Mouse (Mus musculus): ENCODE measurements around the gene Cry2. TPM values are rescaled to one million over a fixed set of nuclear protein-coding genes. Genes with fewer than 3 reads are reported as not detected.

The Cry2 gene
- 16.1 and 17.6 TPM in 2 replicates for polyA plus RNA-seq (2015; fragmentation: Nextera tagmentation; extraction: Ambion mirVana)

DNA sequence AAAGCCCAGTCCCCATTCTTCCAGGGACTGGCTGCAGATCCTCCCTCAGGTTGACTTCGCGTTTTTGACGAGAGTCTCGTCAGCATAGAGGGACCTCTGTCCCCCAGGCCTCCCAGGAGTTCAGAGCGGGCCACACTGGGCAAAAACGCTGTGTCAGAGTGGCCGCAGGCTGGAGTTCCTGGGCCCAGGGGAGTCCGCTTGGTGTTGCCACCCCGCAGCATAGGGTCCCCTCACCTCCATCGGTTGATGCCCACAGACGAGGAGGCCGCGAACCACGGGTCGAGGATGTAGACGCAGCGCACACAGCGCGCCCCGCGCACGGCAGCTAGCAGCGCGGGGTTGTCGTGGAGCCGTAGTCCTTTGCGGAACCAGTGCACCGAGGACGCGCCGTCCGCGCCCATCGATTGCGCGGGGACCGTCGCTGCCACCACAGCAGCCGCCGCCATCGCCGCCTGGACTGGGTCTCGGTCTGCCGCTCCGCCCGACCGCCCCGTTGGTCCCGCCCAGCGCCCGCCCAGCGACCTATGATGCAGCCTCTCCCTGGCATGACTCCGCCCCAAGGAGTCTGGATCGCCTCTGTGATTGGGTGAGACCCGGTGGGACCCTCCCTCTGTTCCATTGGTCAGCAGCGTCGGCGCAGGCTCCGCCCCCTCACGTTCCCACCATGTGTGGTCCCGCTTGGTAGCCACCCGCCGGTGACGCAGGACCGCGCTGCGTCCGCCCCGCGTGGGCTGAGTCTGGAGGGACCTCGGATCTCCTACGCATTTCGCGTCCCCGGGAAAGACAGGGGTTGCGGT is at the start of gene Cry2:
Gene Cry2 (minus strand): TSS at position 466 of the 797 bp plus-strand sequence.

DNA sequence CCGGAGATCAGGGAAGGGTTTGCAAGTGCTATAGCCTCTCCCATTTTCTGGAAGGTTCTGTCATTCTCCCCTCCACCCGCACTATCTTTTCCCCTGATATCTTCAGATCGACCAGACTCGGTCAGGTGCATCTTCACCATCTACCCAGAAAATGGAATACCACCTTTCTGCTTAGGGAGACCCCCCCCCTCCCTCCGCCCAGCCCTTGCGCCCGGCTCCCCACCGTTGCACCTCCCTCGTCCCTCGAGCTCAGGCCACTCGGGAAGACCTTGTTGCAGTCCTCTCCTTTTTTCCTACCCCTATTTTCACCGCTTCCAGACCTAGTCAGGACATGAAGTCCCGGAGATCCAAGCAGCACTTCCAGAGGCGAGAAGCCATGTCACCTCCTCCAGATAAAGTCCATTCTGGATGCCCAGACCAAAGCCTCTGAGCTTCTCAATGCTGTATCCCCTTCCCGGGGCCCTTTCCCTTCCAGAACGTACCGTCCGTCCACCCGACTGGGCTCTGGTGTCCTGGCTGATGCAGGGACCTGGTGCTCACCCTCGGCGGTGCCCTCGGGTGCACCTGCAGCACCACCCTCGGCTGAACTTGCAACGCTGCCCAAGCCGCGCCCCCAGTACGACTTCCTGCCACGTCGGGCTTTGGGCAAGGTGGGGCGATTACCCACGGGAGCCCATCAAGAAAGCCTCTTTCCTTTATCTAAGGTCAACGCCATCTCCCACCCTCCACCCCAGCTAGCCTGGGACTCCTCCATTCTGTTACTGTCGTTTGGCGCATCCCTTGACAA is 26.3 kb upstream of the Cry2 start, which contains the start of gene Slc35c1:
Gene Slc35c1 (minus strand): TSS at position 618 of the 787 bp plus-strand sequence.

DNA sequence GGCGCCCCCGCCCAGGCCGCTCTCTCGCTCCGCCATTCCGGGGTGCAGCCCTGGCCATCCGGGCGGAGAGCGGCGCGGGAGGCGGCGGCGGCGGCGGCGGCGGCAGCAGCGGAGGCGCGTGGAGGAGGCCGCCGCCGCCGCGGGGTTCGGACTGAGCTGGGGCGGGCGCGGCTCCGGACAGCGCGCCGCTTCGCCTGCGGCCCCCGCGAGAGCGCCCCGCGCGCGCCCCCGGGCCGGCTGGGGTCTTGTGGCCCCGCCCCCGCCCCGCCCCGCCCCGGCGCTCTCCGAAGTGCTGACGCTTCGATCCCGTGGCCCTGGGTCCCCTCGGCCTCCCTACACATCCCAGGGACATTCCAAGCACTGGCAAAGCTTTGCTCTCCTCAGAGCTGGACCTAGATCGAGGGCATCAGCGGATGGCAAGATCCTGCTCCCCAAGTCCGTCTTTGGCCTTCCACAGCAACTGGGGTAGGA is 32.7 kb downstream of the Cry2 start, which contains the start of gene Mapk8ip1:
Gene Mapk8ip1 (minus strand): TSS at position 173 of the 471 bp plus-strand sequence.

DNA sequence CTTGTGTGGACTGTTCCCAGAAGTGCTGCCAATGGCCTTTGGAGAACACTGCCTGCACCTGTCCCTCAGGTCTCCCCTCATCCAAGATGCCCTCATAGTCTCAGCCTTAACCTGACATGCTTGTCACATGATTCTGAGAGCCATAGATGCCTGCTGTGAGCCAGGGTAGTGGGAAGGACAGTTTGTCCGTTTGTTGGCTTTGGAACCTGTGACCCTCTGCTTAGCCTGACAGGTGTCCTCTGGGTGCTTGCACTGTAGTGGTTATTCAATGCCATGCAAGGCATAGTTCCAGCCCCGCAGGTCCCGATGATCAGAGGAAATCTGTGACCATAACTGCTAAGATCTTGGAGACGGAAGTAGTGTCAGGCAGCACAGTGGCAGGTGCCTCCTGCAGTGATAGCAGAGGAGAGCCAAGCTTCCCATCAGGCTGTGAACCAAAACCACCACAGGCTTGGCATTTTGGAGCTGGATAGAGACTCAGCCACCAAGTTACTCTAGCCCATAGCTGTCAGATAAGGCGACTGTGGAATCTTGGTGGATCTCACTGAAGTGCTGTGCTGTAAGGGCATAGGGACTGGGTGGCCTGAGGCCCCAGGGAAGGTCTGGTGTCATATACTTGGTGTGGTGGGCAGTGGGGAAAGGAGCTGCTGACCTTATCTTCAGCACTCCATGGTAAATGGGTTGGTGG is 51.8 kb downstream of the Cry2 start, which contains the start of gene 1700029I15Rik:
Gene 1700029I15Rik (plus strand): TSS at position 638 of the 688 bp plus-strand sequence.

DNA sequence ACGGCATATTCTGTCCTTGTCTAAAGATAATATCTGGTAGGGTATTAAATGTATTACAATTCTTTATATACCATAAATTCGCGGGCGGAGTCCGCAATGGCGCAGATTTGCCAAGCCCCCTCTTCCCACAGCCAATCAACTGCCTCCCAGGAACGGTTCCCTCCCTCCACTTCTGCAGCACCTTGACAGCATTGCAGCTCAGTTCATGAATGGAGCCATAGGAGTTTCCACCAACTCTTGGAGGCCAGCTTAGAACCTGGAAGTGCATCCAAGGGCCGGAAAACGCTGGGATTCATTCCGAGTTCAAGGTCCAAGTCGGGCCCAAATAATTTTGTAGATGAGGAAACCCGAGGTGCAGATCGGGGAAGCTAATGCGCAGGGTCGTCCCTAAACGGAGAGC is 59.3 kb downstream of the Cry2 start, which contains the start of the genes Pex16 and Large2:
Gene Pex16 (plus strand): TSS at position 163 of the 400 bp plus-strand sequence.
Gene Large2 (minus strand): TSS at position 356 of the 400 bp plus-strand sequence.

Small RNAs within 50 kb of the gene (microRNA-seq; reads per million reads assigned to microRNA genes)
- gene Mir7000 = not detected

Other genes starting within 250 kb of the Cry2 start
- 20.7 and 25.5 TPM in 2 replicates for gene Pex16, start 59.4 kb downstream of the Cry2 start, polyA plus RNA-seq (2015; fragmentation: Nextera tagmentation; extraction: Ambion mirVana)
- 2.4 and 2.8 TPM in 2 replicates for gene Large2, start 59.2 kb downstream of the Cry2 start, polyA plus RNA-seq (2015; fragmentation: Nextera tagmentation; extraction: Ambion mirVana)
- 1.3 and 1.7 TPM in 2 replicates for gene 1700029I15Rik, start 51.5 kb downstream of the Cry2 start, polyA plus RNA-seq (2015; fragmentation: Nextera tagmentation; extraction: Ambion mirVana)
- gene Mapk8ip1, start 32.8 kb downstream of the Cry2 start, polyA plus RNA-seq (2015; fragmentation: Nextera tagmentation; extraction: Ambion mirVana) = 11.1 and 12.1 TPM in 2 replicates
- 15.0 and 16.8 TPM in 2 replicates for gene Slc35c1, start 26.5 kb upstream of the Cry2 start, polyA plus RNA-seq (2015; fragmentation: Nextera tagmentation; extraction: Ambion mirVana)
- 7.5 and 9.6 TPM in 2 replicates for gene Chst1, start 165.7 kb upstream of the Cry2 start, polyA plus RNA-seq (2015; fragmentation: Nextera tagmentation; extraction: Ambion mirVana)